Comparison of ENCODE assay signal across 16 mouse cellular contexts in genomic region chr7:101682886-101683285, GRCm38 (mm10).
"Had no signal": no experiment of that assay in that cellular context is flagged by ENCODE, and none has a peak within 500 bp of the region (broad histone marks: within the 10 kb centered on the region; RNA-seq: fewer than 3 reads in every experiment).

No protein-coding gene starts in this region.

- H3K27ac ChIP-seq: layer of hippocampus, adult 2 months; limb, embryonic 13.5 days; liver, embryonic 12.5 days; midbrain, embryonic 12.5 days; neural tube, embryonic 15.5 days had no signal

- ATAC-seq: intestine, embryonic 16.5 days had no signal

- H3K4me3 ChIP-seq: layer of hippocampus, adult 2 months; limb, embryonic 13.5 days; liver, embryonic 12.5 days; megakaryocyte, embryonic 14.5 days; midbrain, embryonic 12.5 days; neural tube, embryonic 15.5 days had no signal

- H3K4me2 ChIP-seq: limb, embryonic 13.5 days; liver, embryonic 12.5 days; lung, embryonic 14.5 days; midbrain, embryonic 12.5 days; neural tube, embryonic 15.5 days had no signal

- DNase-seq: kidney, adult 9 months; kidney, postnatal 14 days; left cerebral cortex, postnatal 4 days; lung, embryonic 14.5 days; lung, postnatal 10 days; lung, postnatal 4 days; right cerebral cortex, adult 18-20 months; right cerebral cortex, postnatal 25 days; thymus, postnatal 4 days had no signal

- H3K9me3 ChIP-seq: limb, embryonic 13.5 days; liver, embryonic 12.5 days; megakaryocyte, embryonic 14.5 days; midbrain, embryonic 12.5 days; neural tube, embryonic 15.5 days had no signal

- H3K27me3 ChIP-seq: limb, embryonic 13.5 days; liver, embryonic 12.5 days; megakaryocyte, embryonic 14.5 days; midbrain, embryonic 12.5 days; neural tube, embryonic 15.5 days had no signal

- H3K9ac ChIP-seq: limb, embryonic 13.5 days; liver, embryonic 12.5 days; lung, embryonic 14.5 days; midbrain, embryonic 12.5 days; neural tube, embryonic 15.5 days had no signal
